Mouse (Mus musculus): ENCODE results near the gene Cilp2. TPM values are rescaled to one million over a fixed set of nuclear protein-coding genes. Genes with fewer than 3 reads are reported as not detected.
A peak's percentile ranks its signal among the peaks of the same experiment; 100 is the strongest.

Gene Cilp2
- total and polyA plus RNA-seq, 2 experiments = 0.05 TPM; not detected in 1

DNA sequence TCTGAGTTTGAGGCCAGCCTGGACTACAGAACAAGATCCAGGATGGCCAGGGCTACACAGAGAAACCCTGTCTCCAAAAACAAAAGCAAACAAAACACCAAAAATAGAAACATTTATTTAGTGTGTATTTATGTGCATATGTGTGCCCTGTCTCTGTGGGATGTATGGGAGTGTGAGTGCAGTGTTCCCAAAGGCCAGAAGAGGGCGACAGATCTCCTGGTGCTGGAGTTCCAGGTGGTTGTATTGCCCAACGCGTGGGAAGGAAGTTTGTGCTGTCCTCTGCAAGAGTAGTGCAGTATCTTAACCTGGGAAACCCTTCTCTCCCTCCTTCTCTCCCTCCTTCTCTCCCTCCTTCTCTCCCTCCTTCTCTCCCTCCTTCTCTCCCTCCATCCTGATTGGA, 37.6 kb downstream of the Cilp2 start:
- peaks cover 2% of the 10 kb centered on the region; the same call in 1 of the 2 replicates for H3K4me1 ChIP-seq (ENCODE audit: control insufficient read depth, insufficient read depth, low read length)
- no peak overlapping the region for H3K9ac ChIP-seq (ENCODE audit: low read depth, low read length)
- no peaks in the 10 kb centered on the region for H3K27me3 ChIP-seq (ENCODE audit: control insufficient read depth, insufficient read depth, low read length)
- no peak overlapping the region for H3K4me3 ChIP-seq (ENCODE audit: insufficient read depth, low read depth, low read length)
- no peaks in the 10 kb centered on the region for H3K36me3 ChIP-seq (ENCODE audit: control insufficient read depth, insufficient read depth, low read length)
- H3K79me2 ChIP-seq (ENCODE audit: control insufficient read depth, insufficient read depth, low read length) = no peaks in the 10 kb centered on the region
- H3K27ac ChIP-seq (replicated peaks; ENCODE audit: insufficient read depth, low read depth, low read length) = no peak overlapping the region
- WGBS = 57% methylated on average over 3 of the region's 3 CpGs
- DNase-seq (ENCODE audit: extremely low read depth, low read depth, low spot score) = peak; percentile 43
- TF ChIP-seq CTCF (IDR thresholded peaks at IDR 0.05; ENCODE audit: low read depth, low read length) (peak; percentile 71), POLR2A (IDR thresholded peaks at IDR 0.05; ENCODE audit: extremely low read depth, insufficient read depth, low read length) (no peak)

- DNase-seq (ENCODE audit: extremely low read depth, low read depth, low spot score) = peak; percentile 64
- 65% methylated on average over 8 of the region's 8 CpGs for WGBS
Observed at GRCm38 (mm10) chr8:69848951-69849350, 38.5 kb downstream of the Cilp2 start.

GRCm38 (mm10) chr8:69847167-69848065, 40.1 kb downstream of the Cilp2 start:
- no peak for TF ChIP-seq CTCF (IDR thresholded peaks at IDR 0.05; ENCODE audit: low read depth, low read length)
- TF ChIP-seq POLR2A (IDR thresholded peaks at IDR 0.05; ENCODE audit: extremely low read depth, insufficient read depth, low read length) = no peak

More at GRCm38 (mm10) chr8:69848951-69849350, 38.5 kb downstream of the Cilp2 start:
- H3K79me2 ChIP-seq (ENCODE audit: control insufficient read depth, insufficient read depth, low read length) = no peaks in the 10 kb centered on the region
- no peaks in the 10 kb centered on the region for H3K27me3 ChIP-seq (ENCODE audit: control insufficient read depth, insufficient read depth, low read length)
- H3K4me3 ChIP-seq (ENCODE audit: insufficient read depth, low read depth, low read length) = no peak overlapping the region
- H3K9ac ChIP-seq (ENCODE audit: low read depth, low read length) = no peak overlapping the region
- no peaks in the 10 kb centered on the region for H3K36me3 ChIP-seq (ENCODE audit: control insufficient read depth, insufficient read depth, low read length)
- TF ChIP-seq CTCF (IDR thresholded peaks at IDR 0.05; ENCODE audit: low read depth, low read length) (no peak), POLR2A (IDR thresholded peaks at IDR 0.05; ENCODE audit: extremely low read depth, insufficient read depth, low read length) (no peak)
- H3K4me1 ChIP-seq (ENCODE audit: control insufficient read depth, insufficient read depth, low read length) = peaks cover 2% of the 10 kb centered on the region; the same call in 1 of the 2 replicates
- no peak overlapping the region for H3K27ac ChIP-seq (replicated peaks; ENCODE audit: insufficient read depth, low read depth, low read length)

DNA sequence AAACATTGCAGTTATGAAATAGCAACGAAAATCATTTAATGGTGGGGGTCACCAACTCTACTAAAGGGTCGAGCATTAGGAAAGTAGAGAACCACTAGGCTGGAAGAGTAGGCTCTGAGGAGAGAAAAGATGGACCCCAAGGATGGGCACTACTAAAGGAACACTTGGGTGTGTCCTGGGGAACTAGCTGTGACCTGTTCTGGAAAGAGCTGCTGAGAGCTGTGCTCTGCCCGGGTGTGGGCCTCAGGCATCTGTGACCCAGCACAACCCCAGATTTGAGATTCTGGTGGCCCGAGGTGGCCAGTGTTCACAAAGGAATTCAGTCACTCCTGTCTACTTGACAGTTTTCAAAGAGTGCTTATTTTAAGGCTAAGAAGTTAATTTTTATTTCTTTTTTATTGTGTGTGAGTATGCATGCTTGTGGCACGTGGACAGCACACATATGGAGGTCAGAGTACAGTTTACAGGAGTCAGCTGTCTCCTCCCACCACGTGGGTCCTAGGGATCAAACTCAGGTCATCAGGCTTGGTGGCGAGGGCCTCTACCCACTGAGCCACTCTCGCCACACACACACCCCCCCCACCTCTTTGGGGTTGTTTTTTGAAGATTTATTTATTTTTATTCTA, 50.3 kb downstream of the Cilp2 start:
- no peak overlapping the region for H3K9ac ChIP-seq (ENCODE audit: low read depth, low read length)
- H3K79me2 ChIP-seq (ENCODE audit: control insufficient read depth, insufficient read depth, low read length) = no peaks in the 10 kb centered on the region
- H3K27me3 ChIP-seq (ENCODE audit: control insufficient read depth, insufficient read depth, low read length) = no peaks in the 10 kb centered on the region
- no peak overlapping the region for H3K4me3 ChIP-seq (ENCODE audit: insufficient read depth, low read depth, low read length)
- H3K27ac ChIP-seq (replicated peaks; ENCODE audit: insufficient read depth, low read depth, low read length) = peak overlapping the region; percentile 73
- peak; percentile 92 for DNase-seq (ENCODE audit: extremely low read depth, low read depth, low spot score)
- no peaks in the 10 kb centered on the region for H3K36me3 ChIP-seq (ENCODE audit: control insufficient read depth, insufficient read depth, low read length)
- WGBS = 36% methylated on average over 8 of the region's 8 CpGs
- TF ChIP-seq CTCF (IDR thresholded peaks at IDR 0.05; ENCODE audit: low read depth, low read length) (no peak), POLR2A (IDR thresholded peaks at IDR 0.05; ENCODE audit: extremely low read depth, insufficient read depth, low read length) (no peak)
- H3K4me1 ChIP-seq (ENCODE audit: control insufficient read depth, insufficient read depth, low read length) = peaks cover 13% of the 10 kb centered on the region

More at GRCm38 (mm10) chr8:69847167-69848065, 40.1 kb downstream of the Cilp2 start:
- Histone ChIP-seq H3K27ac (replicated peaks; ENCODE audit: insufficient read depth, low read depth, low read length) (no peak overlapping the region), H3K27me3 (ENCODE audit: control insufficient read depth, insufficient read depth, low read length) (no peaks in the 10 kb centered on the region), H3K36me3 (ENCODE audit: control insufficient read depth, insufficient read depth, low read length) (no peaks in the 10 kb centered on the region), H3K79me2 (ENCODE audit: control insufficient read depth, insufficient read depth, low read length) (no peaks in the 10 kb centered on the region), H3K9ac (ENCODE audit: low read depth, low read length) (no peak overlapping the region), H3K4me3 (ENCODE audit: insufficient read depth, low read depth, low read length) (no peak overlapping the region), H3K4me1 (ENCODE audit: control insufficient read depth, insufficient read depth, low read length) (peaks cover 2% of the 10 kb centered on the region; the same call in 1 of the 2 replicates)
- DNase-seq (ENCODE audit: extremely low read depth, low read depth, low spot score) = no peak
- WGBS = 67% methylated on average over 3 of the region's 3 CpGs

- H3K27me3 ChIP-seq (ENCODE audit: control insufficient read depth, insufficient read depth, low read length) = no peaks in the 10 kb centered on the region
- no peak for TF ChIP-seq POLR2A (IDR thresholded peaks at IDR 0.05; ENCODE audit: extremely low read depth, insufficient read depth, low read length)
- TF ChIP-seq CTCF (IDR thresholded peaks at IDR 0.05; ENCODE audit: low read depth, low read length) = no peak
- H3K9ac ChIP-seq (ENCODE audit: low read depth, low read length) = peak within 1 kb of the TSS; percentile 73
- DNase-seq (ENCODE audit: extremely low read depth, low read depth, low spot score) = peak; percentile 54
- peaks cover 9% of the 10 kb centered on the region for H3K4me1 ChIP-seq (ENCODE audit: control insufficient read depth, insufficient read depth, low read length)
- no peaks in the 10 kb centered on the region for H3K79me2 ChIP-seq (ENCODE audit: control insufficient read depth, insufficient read depth, low read length)
- no peak within 1 kb of the TSS for H3K27ac ChIP-seq (replicated peaks; ENCODE audit: insufficient read depth, low read depth, low read length)
- H3K36me3 ChIP-seq (ENCODE audit: control insufficient read depth, insufficient read depth, low read length) = no peaks in the 10 kb centered on the region
- 2% methylated on average over 38 of the region's 38 CpGs for WGBS
- peak within 1 kb of the TSS; percentile 74 for H3K4me3 ChIP-seq (ENCODE audit: insufficient read depth, low read depth, low read length)
Observed at GRCm38 (mm10) chr8:69832298-69832853, 55.1 kb downstream of the Cilp2 start, which contains the start of gene Pbx4. Gene Pbx4, plus strand, starts transcription at chr8:69832491.

Other genes starting within 250 kb of the Cilp2 start
- gene Zfp964, start 233.2 kb downstream of the Cilp2 start, total RNA-seq (2014; rRNA removed) = 1.8 and 2.0 TPM in 2 replicates
- gene Zfp964, start 233.2 kb downstream of the Cilp2 start, polyA plus RNA-seq (2012; rRNA removed) = 0.30 and 0.31 TPM in 2 replicates
- gene Zfp869, start 177.0 kb downstream of the Cilp2 start, total RNA-seq (2014; rRNA removed) = 14.0 and 17.4 TPM in 2 replicates
- gene Zfp869, start 177.0 kb downstream of the Cilp2 start, polyA plus RNA-seq (2012; rRNA removed) = 1.2 and 1.8 TPM in 2 replicates
- 4.0 and 4.1 TPM in 2 replicates for gene Zfp963, start 137.7 kb downstream of the Cilp2 start, total RNA-seq (2014; rRNA removed)
- gene Zfp963, start 137.7 kb downstream of the Cilp2 start, polyA plus RNA-seq (2012; rRNA removed) = 1.4 and 1.7 TPM in 2 replicates
- not detected in 2 replicates for gene Gm20422, start 112.8 kb downstream of the Cilp2 start, total RNA-seq (2014; rRNA removed)
- gene Gm20422, start 112.8 kb downstream of the Cilp2 start, polyA plus RNA-seq (2012; rRNA removed) = not detected in 2 replicates
- 19.4 and 29.1 TPM in 2 replicates for gene Atp13a1, start 96.5 kb downstream of the Cilp2 start, total RNA-seq (2014; rRNA removed)
- 42.6 and 60.1 TPM in 2 replicates for gene Atp13a1, start 96.5 kb downstream of the Cilp2 start, polyA plus RNA-seq (2012; rRNA removed)
- 13.1 and 13.2 TPM in 2 replicates for gene Zfp866, start 96.5 kb downstream of the Cilp2 start, total RNA-seq (2014; rRNA removed)
- gene Zfp866, start 96.5 kb downstream of the Cilp2 start, polyA plus RNA-seq (2012; rRNA removed) = 3.3 and 4.6 TPM in 2 replicates
- 2.2 and 4.2 TPM in 2 replicates for gene Gmip, start 79.0 kb downstream of the Cilp2 start, total RNA-seq (2014; rRNA removed)
- 6.5 and 12.6 TPM in 2 replicates for gene Gmip, start 79.0 kb downstream of the Cilp2 start, polyA plus RNA-seq (2012; rRNA removed)
- 0.18 and 0.40 TPM in 2 replicates for gene Lpar2, start 65.3 kb downstream of the Cilp2 start, total RNA-seq (2014; rRNA removed)
- gene Lpar2, start 65.3 kb downstream of the Cilp2 start, polyA plus RNA-seq (2012; rRNA removed) = 0.21 and 0.77 TPM in 2 replicates
- gene Pbx4, start 55.2 kb downstream of the Cilp2 start, total RNA-seq (2014; rRNA removed) = 0.20 and 0.46 TPM in 2 replicates
- 0.65 and 1.7 TPM in 2 replicates for gene Pbx4, start 55.2 kb downstream of the Cilp2 start, polyA plus RNA-seq (2012; rRNA removed)
- gene Tssk6, start 14.5 kb upstream of the Cilp2 start, total RNA-seq (2014; rRNA removed) = not detected in 2 replicates
- 0.09 TPM in 1 of 2 replicates, not detected in the other for gene Tssk6, start 14.5 kb upstream of the Cilp2 start, polyA plus RNA-seq (2012; rRNA removed)
- gene Ndufa13, start 14.9 kb upstream of the Cilp2 start, total RNA-seq (2014; rRNA removed) = 132 and 141 TPM in 2 replicates
- 206 and 221 TPM in 2 replicates for gene Ndufa13, start 14.9 kb upstream of the Cilp2 start, polyA plus RNA-seq (2012; rRNA removed)
- gene Yjefn3, start 15.0 kb upstream of the Cilp2 start, total RNA-seq (2014; rRNA removed) = 0.20 and 0.83 TPM in 2 replicates
- 1.4 and 2.0 TPM in 2 replicates for gene Yjefn3, start 15.0 kb upstream of the Cilp2 start, polyA plus RNA-seq (2012; rRNA removed)
- gene Gatad2a, start 108.7 kb upstream of the Cilp2 start, total RNA-seq (2014; rRNA removed) = 11.2 and 16.8 TPM in 2 replicates
- gene Gatad2a, start 108.7 kb upstream of the Cilp2 start, polyA plus RNA-seq (2012; rRNA removed) = 35.0 and 35.5 TPM in 2 replicates
- gene Mau2, start 155.0 kb upstream of the Cilp2 start, total RNA-seq (2014; rRNA removed) = 18.0 and 24.4 TPM in 2 replicates
- gene Mau2, start 155.0 kb upstream of the Cilp2 start, polyA plus RNA-seq (2012; rRNA removed) = 30.1 and 40.5 TPM in 2 replicates
- 5.1 and 5.6 TPM in 2 replicates for gene Sugp1, start 155.1 kb upstream of the Cilp2 start, total RNA-seq (2014; rRNA removed)
- 5.1 and 5.3 TPM in 2 replicates for gene Sugp1, start 155.1 kb upstream of the Cilp2 start, polyA plus RNA-seq (2012; rRNA removed)
- 43.8 and 67.9 TPM in 2 replicates for gene Tm6sf2, start 185.2 kb upstream of the Cilp2 start, total RNA-seq (2014; rRNA removed)
- gene Tm6sf2, start 185.2 kb upstream of the Cilp2 start, polyA plus RNA-seq (2012; rRNA removed) = 152 and 203 TPM in 2 replicates
- gene Hapln4, start 195.8 kb upstream of the Cilp2 start, total RNA-seq (2014; rRNA removed) = 2.2 and 4.2 TPM in 2 replicates
- gene Hapln4, start 195.8 kb upstream of the Cilp2 start, polyA plus RNA-seq (2012; rRNA removed) = 4.4 and 8.8 TPM in 2 replicates
- under 0.01 TPM in 1 of 2 replicates, not detected in the other for gene Ncan, start 233.2 kb upstream of the Cilp2 start, total RNA-seq (2014; rRNA removed)
- not detected in 2 replicates for gene Ncan, start 233.2 kb upstream of the Cilp2 start, polyA plus RNA-seq (2012; rRNA removed)
- gene Nr2c2ap, start 243.6 kb upstream of the Cilp2 start, total RNA-seq (2014; rRNA removed) = 3.3 and 4.4 TPM in 2 replicates
- gene Nr2c2ap, start 243.6 kb upstream of the Cilp2 start, polyA plus RNA-seq (2012; rRNA removed) = 15.0 and 16.6 TPM in 2 replicates

Data from liver, adult 2 months (tissue).